Mouse (Mus musculus): Measurements from ENCODE around the gene Samd10.

The Samd10 gene

GRCm38 (mm10) chr2:181576613-181577012 is 22.4 kb downstream of the Samd10 start:
- DNase-seq = no peak

- DNase-seq = peak; percentile 52
Observed at GRCm38 (mm10) chr2:181574921-181575545, 24.0 kb downstream of the Samd10 start.

- DNase-seq = peak; percentile 43
Observed at GRCm38 (mm10) chr2:181573961-181574360, 25.1 kb downstream of the Samd10 start.

- DNase-seq = peak; percentile 87
Observed at GRCm38 (mm10) chr2:181572921-181573920, 25.8 kb downstream of the Samd10 start.

GRCm38 (mm10) chr2:181571941-181572670 is 26.9 kb downstream of the Samd10 start:
- peak; percentile 69 for DNase-seq

- peak; percentile 89 for DNase-seq
Observed at GRCm38 (mm10) chr2:181570921-181571595, 28.0 kb downstream of the Samd10 start.

GRCm38 (mm10) chr2:181570375-181570774 is 28.6 kb downstream of the Samd10 start:
- peak; percentile 56 for DNase-seq

GRCm38 (mm10) chr2:181569856-181570255 is 29.2 kb downstream of the Samd10 start:
- DNase-seq = no peak

- peak; percentile 61 for DNase-seq
Observed at GRCm38 (mm10) chr2:181568272-181569008, 30.6 kb downstream of the Samd10 start.

GRCm38 (mm10) chr2:181567338-181567737 is 31.7 kb downstream of the Samd10 start:
- no peak for DNase-seq

GRCm38 (mm10) chr2:181553772-181554171 is 45.2 kb downstream of the Samd10 start:
- no peak for DNase-seq

GRCm38 (mm10) chr2:181550233-181550632 is 48.8 kb downstream of the Samd10 start:
- DNase-seq = no peak

- DNase-seq = no peak
Observed at GRCm38 (mm10) chr2:181548682-181549081, 50.3 kb downstream of the Samd10 start.

- DNase-seq = no peak
Observed at GRCm38 (mm10) chr2:181548227-181548626, 50.8 kb downstream of the Samd10 start.

GRCm38 (mm10) chr2:181546142-181546541 is 52.9 kb downstream of the Samd10 start:
- DNase-seq = no peak

Measured in cerebellum, adult 9-10 months (tissue).